21 mouse cellular contexts compared by ENCODE assay signal in the genomic region with DNA sequence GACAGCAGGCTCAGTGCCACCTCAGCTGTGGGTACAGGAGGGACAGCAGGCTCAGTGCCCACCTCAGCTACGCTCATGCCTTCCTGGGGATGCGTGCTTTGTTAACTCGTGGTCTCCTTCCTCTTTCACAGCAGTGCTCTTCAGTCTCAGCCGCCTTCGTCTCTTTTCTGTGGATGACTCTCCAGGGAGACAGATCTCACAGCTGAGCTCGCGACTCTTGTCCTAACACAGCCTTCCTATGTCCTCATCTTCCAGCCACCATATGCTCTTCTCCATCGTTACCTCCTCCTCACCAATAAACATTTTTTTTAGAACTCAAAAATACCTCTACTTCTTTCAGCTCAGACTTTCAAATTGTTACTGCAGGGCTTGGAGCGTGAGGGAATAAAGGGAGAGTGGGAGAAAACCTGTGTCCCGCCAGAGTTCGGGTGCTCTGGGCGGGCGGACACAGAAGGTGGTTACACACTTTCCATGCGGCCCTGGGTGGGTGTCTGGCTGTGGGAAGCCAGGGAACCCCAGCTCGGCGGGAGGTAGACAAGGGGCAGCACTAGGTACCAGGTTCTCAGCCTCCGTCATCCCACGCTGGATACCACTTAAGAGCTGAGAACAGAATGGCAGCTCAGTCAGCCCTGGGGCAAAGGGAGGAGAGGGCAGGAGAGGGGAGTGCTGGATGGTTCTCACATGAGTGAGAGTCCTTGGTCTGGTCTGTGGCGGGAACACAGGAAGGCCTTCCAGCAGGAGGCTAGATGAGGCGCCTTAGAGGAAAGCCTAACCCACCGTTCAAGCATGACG. TPM values are rescaled to one million over a fixed set of nuclear protein-coding genes. Genes with fewer than 3 reads are reported as not detected.
DNase-seq lines count a peak whose midpoint lies in the region; ATAC-seq lines count a peak whose summit lies in the region.
"Had no signal": no experiment of that assay in that cellular context is flagged by ENCODE, and none has a peak within 500 bp of the region (broad histone marks: within the 10 kb centered on the region; RNA-seq: fewer than 3 reads in every experiment).

No protein-coding gene starts in this region.

- peak; percentile 28 for DNase-seq in intestine, embryonic 14.5 days (ENCODE audit: low spot score)
- peak; percentile 8 for DNase-seq in neural tube, embryonic 10.5 days (ENCODE audit: extremely low spot score, low spot score)
- DNase-seq in ZHBTc4 (ENCODE audit: low read depth, low spot score), result peak; percentile 48
- DNase-seq in telencephalon, adult 2 months (ENCODE audit: low read depth, low spot score), result peak; percentile 24
- no peak for DNase-seq in thymus, postnatal 14 days
- DNase-seq in layer of hippocampus, adult 8-10 months (ENCODE audit: low spot score in 2 of 2), result no peak
- DNase-seq: adrenal gland, adult 8-10 months; adrenal gland, postnatal 36 days; cerebellum, adult 11-12 months; cerebellum, adult 9-10 months; gastrocnemius, postnatal 10 days; heart, postnatal 4 days had no signal

- no peaks in the 10 kb centered on the region for H3K27me3 ChIP-seq in intestine, embryonic 14.5 days (replicated peaks; ENCODE audit: control insufficient read depth, insufficient read depth, low read length)
- no peaks in the 10 kb centered on the region for H3K27me3 ChIP-seq in intestine, embryonic 16.5 days (replicated peaks; ENCODE audit: control insufficient read depth, insufficient read depth, low read length)
- H3K27me3 ChIP-seq in neural tube, embryonic 15.5 days (replicated peaks), result no peaks in the 10 kb centered on the region
- H3K27me3 ChIP-seq: embryonic facial prominence, embryonic 13.5 days; forebrain, embryonic 13.5 days; heart, embryonic 13.5 days; hindbrain, embryonic 12.5 days; Patski had no signal

- peaks cover 4% of the 10 kb centered on the region; the same call in 1 of the 2 replicates for H3K36me3 ChIP-seq in intestine, embryonic 14.5 days (ENCODE audit: control insufficient read depth, insufficient read depth, low read length)
- no peaks in the 10 kb centered on the region for H3K36me3 ChIP-seq in intestine, embryonic 16.5 days (ENCODE audit: control insufficient read depth, insufficient read depth, low read length)
- peaks cover 5% of the 10 kb centered on the region for H3K36me3 ChIP-seq in neural tube, embryonic 15.5 days

- H3K4me3 ChIP-seq in intestine, embryonic 14.5 days (ENCODE audit: low read depth, low read length), result no peak overlapping the region
- H3K4me3 ChIP-seq in intestine, embryonic 16.5 days (ENCODE audit: low read length), result no peak overlapping the region
- H3K4me3 ChIP-seq in neural tube, embryonic 15.5 days (replicated peaks), result no peak overlapping the region
- H3K4me3 ChIP-seq: embryonic facial prominence, embryonic 13.5 days; forebrain, embryonic 13.5 days; heart, embryonic 13.5 days; hindbrain, embryonic 12.5 days had no signal

- no peak overlapping the region for H3K4me2 ChIP-seq in intestine, embryonic 14.5 days (ENCODE audit: low read length)
- H3K4me2 ChIP-seq in intestine, embryonic 16.5 days (ENCODE audit: low read depth, low read length), result no peak overlapping the region
- no peak overlapping the region for H3K4me2 ChIP-seq in neural tube, embryonic 15.5 days
- H3K4me2 ChIP-seq: embryonic facial prominence, embryonic 13.5 days; forebrain, embryonic 13.5 days; heart, embryonic 13.5 days; hindbrain, embryonic 12.5 days had no signal

- H3K9me3 ChIP-seq in intestine, embryonic 14.5 days (ENCODE audit: control insufficient read depth, low read length), result peaks cover 7% of the 10 kb centered on the region; the same call in 1 of the 2 replicates
- H3K9me3 ChIP-seq in intestine, embryonic 16.5 days (ENCODE audit: control insufficient read depth, low read length), result 0 out of 2 replicates have a peak, but pooled peaks cover 4% of the 10 kb centered on the region
- H3K9me3 ChIP-seq in neural tube, embryonic 15.5 days (replicated peaks), result no peaks in the 10 kb centered on the region
- H3K9me3 ChIP-seq: embryonic facial prominence, embryonic 13.5 days had no signal

- H3K4me1 ChIP-seq in intestine, embryonic 14.5 days (replicated peaks; ENCODE audit: control insufficient read depth, insufficient read depth, low read length), result no peaks in the 10 kb centered on the region
- peaks cover 3% of the 10 kb centered on the region; the same call in 1 of the 2 replicates for H3K4me1 ChIP-seq in intestine, embryonic 16.5 days (ENCODE audit: control insufficient read depth, insufficient read depth, low read length)
- no peaks in the 10 kb centered on the region for H3K4me1 ChIP-seq in neural tube, embryonic 15.5 days
- H3K4me1 ChIP-seq: forebrain, embryonic 13.5 days; hindbrain, embryonic 12.5 days had no signal

- ATAC-seq in intestine, embryonic 14.5 days (replicated peaks; ENCODE audit: low FRiP score, low TSS enrichment, low read depth), result no peak
- no peak for ATAC-seq in intestine, embryonic 16.5 days
- no peak for ATAC-seq in neural tube, embryonic 15.5 days (ENCODE audit: low FRiP score)
- ATAC-seq: forebrain, embryonic 13.5 days; hindbrain, embryonic 16.5 days; inflammation-experienced regulatory T-cells, adult 6 months; Patski had no signal

- 90% methylated on average over 22 of the region's 22 CpGs for WGBS in intestine, embryonic 14.5 days
- WGBS in intestine, embryonic 16.5 days, result 93% methylated on average over 22 of the region's 22 CpGs
- 83% methylated on average over 22 of the region's 22 CpGs for WGBS in neural tube, embryonic 15.5 days

- H3K9ac ChIP-seq in intestine, embryonic 14.5 days (ENCODE audit: low read length), result no peak overlapping the region
- no peak overlapping the region for H3K9ac ChIP-seq in intestine, embryonic 16.5 days (ENCODE audit: low read depth, low read length)
- no peak overlapping the region for H3K9ac ChIP-seq in neural tube, embryonic 15.5 days (replicated peaks)
- H3K9ac ChIP-seq: embryonic facial prominence, embryonic 13.5 days; forebrain, embryonic 13.5 days; heart, embryonic 13.5 days; hindbrain, embryonic 12.5 days had no signal

- H3K27ac ChIP-seq in intestine, embryonic 14.5 days (ENCODE audit: low read depth), result no peak overlapping the region
- H3K27ac ChIP-seq in intestine, embryonic 16.5 days (ENCODE audit: low read length), result no peak overlapping the region
- H3K27ac ChIP-seq in neural tube, embryonic 15.5 days (replicated peaks), result no peak overlapping the region
- H3K27ac ChIP-seq: embryonic facial prominence, embryonic 13.5 days; forebrain, embryonic 13.5 days; heart, embryonic 13.5 days; hindbrain, embryonic 12.5 days had no signal

RNA-seq across cellular contexts. Expression of a gene that starts 37.6 kb away (rescaled TPM):
- polyA plus RNA-seq in intestine, embryonic 14.5 days (2014; fragmentation: Nextera tagmentation; extraction: Ambion mirVana), result 9.5 and 11.3 TPM in 2 replicates
- 13.6 and 13.8 TPM in 2 replicates for polyA plus RNA-seq in intestine, embryonic 16.5 days (2015; fragmentation: Nextera tagmentation; extraction: Ambion mirVana)
- polyA plus RNA-seq in neural tube, embryonic 15.5 days (2015; fragmentation: Nextera tagmentation; extraction: Ambion mirVana), result 16.2 and 18.5 TPM in 2 replicates
- total RNA-seq in layer of hippocampus, adult 8-10 months (2022), result 10 to 100 TPM; 19.8 to 32.1 (median 23.8) TPM

Comparison
In these comparisons a context has a peak if more than half of its experiments do, and no peak if none do; other contexts are left out.
1. DNase-seq: peak in intestine, embryonic 14.5 days (single experiment), neural tube, embryonic 10.5 days (single experiment), ZHBTc4 (single experiment) and telencephalon, adult 2 months (single experiment); none in thymus, postnatal 14 days (single experiment) and layer of hippocampus, adult 8-10 months (0 of 2).